Mouse (Mus musculus): Measurements from ENCODE around the gene Phf21b.

The Phf21b gene

DNA sequence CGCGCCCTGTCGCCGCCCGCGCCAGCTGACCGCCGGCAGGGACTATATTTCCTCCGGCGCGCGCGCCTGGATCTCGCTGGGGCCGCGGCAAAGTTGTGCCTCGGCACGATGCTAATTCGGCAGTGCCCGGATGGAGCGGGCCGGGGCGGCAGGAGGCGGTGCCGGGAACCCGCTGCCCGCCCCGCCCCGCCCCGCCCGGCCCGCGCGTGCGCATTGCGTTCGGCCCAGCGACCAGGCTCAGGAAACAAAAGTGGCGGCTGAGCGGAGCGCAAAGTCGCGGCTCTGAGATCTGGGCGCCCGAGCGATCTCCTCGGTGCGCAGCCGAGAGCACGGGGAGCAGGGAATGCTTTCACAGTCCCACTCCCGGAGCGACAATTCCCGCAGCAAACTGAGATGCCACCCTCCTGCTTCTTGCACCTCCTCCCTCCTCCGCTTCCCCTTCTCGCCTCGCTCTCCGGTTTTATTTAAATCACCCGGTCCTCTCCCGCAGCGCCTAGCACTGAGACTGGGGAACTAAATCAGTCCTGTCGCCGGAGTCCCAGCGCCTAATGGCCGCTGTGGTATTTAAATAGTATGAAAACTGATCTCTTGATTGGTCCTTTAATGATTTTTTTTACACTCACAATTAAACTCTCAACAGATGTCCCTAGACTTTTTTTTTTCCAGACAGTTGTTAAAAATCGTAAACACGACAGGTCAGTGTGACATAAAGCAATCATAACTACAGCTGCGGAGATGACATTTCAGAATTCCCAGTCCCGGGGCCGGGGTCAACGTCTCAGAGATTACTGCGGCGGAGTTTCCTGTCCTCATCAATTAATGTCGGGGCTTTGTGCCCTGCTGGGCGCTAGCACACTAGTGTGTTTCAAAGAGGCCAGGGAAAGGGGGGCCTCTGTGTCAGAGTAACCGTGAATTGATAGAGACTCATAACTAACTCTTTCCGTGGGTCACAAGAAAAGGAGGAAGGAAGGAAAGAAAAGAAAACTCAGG lies at the start of gene Phf21b:
Gene Phf21b (minus strand): TSS at position 44 of the 990 bp plus-strand sequence.
- DNase-seq, result peak; percentile 85

DNA sequence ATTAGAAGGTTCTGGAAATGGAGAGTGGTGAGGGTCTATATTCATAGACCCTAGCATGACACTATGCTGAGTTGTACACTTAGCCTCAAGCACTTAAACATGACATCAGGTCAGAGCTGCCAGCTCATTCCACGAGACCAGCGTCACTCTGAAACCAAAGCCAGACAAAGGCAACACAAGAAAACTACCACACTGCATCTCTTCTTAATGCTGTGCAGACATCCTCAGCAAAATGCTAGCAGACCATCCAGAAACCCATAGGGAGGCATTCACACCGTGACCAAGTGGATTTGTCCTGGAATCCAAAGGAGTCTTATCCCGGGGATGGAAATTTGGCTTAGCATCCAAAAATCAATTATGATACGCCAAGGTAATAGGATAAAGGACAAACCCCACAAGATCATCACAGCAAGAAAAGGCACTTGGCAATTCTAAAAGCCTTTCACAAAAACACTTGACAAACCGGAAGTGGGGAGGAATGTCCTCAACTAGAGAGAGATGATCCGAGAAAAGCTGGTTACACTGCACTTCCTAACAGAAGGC lies 48.1 kb upstream of the Phf21b start:
- no peak for DNase-seq

DNA sequence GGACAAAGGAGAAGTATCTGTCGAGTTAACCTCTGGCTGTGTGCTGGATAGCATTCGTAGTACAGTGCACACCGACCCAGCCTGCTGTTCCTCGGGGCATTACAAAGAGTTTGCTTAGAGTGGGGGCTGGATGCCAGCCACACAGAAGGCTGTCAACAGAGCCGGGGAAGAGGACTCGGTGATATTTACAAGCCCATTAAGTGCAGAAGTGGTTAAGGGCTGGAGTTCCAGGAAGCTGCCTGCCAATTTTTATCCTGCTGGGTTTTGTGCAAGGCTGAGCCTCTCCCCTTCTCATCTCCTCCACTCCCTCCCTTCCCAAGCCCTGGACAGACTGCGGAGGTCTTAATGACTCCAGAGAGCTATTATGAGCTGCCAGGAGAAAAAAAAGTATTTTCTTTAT lies 42.2 kb upstream of the Phf21b start:
- DNase-seq, result peak; percentile 55

DNA sequence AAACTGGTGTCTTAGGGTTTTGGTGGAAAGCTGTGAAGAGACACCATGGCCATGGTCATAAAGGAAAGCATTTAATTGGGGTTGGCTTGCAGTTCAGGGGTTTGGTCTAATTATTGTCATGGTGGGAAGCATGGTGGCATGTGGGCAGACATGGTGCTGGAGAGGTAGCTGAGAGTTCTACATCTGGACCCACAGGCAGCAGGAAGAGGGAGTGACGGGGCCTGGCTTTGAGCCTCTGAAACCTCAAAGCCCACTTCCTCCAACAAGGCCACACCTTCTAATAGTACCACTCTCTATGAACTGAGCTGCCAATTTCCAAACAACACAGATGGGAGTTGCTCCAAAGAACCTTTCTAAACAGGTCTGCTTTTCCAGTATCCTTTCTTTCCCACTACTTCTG lies 40.8 kb upstream of the Phf21b start:
- no peak for DNase-seq

DNA sequence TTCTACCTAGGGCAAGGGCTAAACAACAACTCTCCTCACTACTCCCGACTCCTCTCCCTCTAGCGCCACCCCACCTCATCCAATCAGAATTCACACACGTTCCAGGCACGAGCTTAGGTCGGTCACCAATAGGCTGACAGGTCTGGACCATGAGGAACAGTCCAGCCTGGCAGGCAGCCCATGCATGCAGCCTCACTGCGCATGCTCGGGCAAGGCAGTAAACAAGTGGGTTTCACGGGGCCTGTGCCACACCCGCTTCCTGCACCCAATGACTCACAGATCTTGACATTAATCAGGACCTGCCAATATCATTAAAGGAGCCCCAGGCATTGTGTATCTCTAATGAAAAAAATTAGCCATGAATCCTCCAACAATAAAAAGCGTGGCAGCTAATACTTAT lies 40.4 kb upstream of the Phf21b start:
- DNase-seq, result peak; percentile 26

DNA sequence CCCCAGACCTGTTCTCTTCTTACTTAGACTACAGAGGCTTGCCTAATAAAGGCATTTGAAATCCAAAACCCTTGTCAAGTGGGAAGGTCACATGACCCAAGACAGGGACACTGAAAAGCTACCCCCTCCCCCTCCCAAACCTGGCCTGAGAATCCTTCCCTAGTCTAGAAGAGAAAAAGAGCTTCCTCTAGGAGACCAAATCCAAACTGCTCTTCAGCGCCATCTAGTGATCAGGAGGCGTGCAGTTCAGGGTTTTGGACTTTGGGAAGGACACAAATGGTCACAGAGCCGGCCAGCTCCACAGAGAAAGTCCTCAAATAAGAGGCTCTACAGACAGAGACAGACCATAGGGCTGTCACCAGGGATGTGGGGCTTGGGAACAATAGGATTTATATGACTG lies 35.8 kb upstream of the Phf21b start:
- peak; percentile 78 for DNase-seq

DNA sequence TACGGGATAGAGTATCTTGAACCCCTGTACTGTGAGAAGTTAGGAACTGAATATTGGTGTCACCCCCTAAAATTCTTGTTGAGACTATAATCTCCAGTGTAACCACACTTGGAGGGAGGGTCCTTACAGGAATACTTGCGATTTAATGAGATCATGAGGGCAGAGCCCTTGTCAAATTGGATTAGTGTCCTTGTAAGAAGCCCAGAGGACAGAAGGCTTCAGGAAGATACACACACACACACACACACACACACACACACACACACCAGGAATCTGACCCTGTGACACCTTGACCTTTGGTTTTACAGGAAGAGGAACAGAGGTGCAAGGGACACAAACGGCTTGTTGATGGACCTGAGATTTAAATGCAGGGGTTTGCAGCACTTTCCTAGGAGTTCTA lies 35.4 kb upstream of the Phf21b start:
- no peak for DNase-seq

DNA sequence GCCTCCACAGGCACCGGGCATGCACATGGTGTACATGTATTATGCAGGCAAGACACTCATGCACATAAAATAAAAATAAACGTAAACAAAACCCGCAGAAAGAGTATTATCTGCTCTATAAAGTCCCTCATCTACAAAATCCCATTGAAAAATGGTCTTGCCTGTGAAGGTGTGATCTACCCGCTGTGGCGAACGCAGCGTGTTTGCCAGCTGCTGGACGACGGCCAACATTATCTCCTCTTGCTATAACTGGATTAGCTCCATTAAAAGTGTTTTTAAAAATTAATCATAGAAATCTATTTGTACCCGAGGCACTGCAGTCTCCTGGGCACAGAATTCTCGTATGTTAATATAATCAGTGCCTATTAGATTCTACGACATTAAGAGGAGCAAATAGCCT lies 32.2 kb upstream of the Phf21b start:
- no peak for DNase-seq

DNA sequence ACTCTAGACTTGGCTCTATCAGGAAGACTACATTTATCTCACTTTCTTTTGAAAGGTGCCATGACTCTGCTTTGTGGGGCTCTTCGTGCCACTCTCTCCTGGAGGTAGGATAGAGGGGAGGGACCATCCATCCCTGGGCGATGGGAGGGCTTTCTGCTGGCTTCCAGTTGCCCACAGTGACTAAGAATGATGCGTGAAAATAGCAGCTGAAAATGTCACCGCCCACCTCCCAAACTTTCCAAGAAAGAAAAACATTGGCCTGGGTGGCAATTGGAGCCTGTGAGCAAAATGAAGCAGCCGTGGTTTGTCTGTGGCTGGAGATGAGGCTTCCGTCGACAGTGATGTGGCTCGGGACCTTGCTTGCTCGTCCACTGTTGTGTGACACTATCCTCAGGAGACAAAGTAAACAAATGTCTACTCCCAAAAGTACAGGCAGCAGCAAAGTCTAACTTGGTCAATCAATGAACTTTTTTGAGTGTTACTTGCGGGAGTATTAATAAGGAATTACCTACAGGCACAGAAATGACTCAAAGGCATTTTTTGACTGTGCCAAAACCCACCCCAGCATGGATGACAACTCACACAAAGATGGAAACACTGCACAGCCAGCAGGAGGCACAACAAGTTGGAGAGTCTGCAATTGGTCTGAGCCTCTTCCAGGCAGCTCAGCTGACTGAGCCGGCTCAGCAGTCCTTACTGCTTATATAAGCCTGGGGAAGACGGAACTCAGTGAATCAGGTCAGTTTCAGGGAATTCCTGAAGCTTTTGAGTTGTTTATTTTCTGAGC lies 21.4 kb upstream of the Phf21b start:
- no peak for DNase-seq

DNA sequence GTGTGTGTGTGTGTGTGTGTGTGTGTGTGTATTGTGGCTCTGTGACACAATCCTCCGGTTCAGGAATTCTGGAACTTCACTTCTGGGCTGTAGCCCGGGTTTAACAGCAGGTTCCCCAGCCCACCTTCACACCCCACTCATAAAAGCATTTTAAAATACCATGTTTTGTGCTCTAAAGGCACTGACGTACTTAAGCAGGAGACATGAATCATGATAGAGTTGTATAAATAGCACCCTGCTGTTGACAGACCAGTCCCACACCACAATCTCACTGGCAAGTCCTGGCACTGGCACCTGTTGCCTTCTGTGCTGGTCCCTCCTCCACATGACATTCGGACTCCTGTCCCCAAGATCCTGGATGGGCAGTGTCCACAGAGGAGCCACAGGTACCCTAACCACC lies 18.0 kb upstream of the Phf21b start:
- no peak for DNase-seq

DNA sequence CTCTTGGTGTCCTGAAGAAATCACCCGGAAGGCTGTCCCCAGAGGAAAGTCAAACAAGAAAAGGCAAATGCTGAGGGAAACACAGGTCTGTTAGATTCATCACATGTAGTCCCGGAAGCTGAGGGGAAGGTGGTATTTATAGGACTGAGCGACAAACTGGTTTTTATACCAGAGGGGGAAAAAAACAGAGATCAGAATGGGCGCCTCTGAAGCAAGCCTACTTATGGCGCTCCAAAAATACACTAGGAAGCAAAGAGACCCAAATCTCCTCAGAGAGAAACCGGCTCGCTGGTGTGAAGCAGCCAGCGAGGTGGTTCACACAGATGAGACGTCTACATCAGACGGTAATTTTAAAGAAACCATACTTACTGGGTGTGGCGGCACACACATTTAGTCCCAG lies 17.2 kb upstream of the Phf21b start:
- no peak for DNase-seq

DNA sequence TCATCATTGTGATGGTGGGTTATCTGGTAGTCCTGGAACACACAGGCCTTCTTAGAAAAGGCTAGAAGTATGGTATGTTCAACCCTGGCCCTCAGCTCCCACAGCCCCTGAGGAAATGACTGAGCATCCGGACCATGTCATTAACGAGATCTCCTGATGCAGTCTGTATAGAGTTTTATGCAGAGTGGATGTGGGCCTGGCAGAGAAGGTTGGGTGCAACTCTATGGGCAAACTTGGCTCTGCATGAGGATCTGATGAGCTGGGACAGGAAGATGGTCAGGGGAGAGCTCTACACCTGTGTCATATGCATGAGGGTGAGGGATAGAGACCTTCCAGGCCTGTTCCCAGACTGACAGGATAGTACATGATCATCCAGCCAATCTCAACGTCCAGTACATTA lies 16.0 kb upstream of the Phf21b start:
- DNase-seq, result no peak

DNA sequence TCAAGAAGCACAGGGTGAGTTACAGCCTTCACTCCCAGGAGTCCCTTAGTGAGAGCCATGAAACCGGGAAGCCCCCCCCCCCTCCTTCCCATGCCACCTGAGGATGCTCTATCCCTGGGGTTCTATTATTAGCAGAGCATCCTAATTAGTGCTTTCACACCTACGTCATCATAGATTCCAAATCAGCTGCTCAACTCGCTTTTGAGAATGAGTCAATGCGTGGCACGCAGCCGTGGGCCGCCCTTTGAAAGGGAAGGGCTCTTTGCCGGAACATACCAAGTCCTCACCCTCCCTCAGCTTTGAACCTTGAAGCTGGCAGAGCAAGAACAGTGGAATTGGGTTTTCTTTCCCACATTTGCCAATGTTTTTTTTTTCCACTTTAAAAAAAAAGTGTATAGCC lies 6.1 kb upstream of the Phf21b start:
- DNase-seq, result no peak

DNA sequence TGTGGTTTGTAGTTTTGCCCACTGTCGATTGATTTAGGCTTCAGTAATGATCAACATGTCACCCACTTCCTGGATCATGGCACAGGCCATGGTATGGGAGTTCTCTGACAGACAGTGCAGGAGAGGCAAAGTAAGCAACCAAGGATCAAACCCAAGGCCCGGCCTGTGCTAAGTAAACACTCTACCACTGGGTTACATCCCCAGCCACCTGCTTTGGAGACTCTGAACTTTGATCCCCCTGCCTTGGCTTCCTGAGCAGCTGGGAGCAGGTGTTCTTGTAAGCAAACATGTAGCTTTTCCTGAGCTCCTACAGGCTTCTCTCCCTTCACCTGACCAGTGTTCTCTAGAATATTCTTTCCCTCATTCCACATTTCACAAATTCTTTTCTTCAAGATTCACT lies 1.8 kb upstream of the Phf21b start:
- no peak for DNase-seq

DNA sequence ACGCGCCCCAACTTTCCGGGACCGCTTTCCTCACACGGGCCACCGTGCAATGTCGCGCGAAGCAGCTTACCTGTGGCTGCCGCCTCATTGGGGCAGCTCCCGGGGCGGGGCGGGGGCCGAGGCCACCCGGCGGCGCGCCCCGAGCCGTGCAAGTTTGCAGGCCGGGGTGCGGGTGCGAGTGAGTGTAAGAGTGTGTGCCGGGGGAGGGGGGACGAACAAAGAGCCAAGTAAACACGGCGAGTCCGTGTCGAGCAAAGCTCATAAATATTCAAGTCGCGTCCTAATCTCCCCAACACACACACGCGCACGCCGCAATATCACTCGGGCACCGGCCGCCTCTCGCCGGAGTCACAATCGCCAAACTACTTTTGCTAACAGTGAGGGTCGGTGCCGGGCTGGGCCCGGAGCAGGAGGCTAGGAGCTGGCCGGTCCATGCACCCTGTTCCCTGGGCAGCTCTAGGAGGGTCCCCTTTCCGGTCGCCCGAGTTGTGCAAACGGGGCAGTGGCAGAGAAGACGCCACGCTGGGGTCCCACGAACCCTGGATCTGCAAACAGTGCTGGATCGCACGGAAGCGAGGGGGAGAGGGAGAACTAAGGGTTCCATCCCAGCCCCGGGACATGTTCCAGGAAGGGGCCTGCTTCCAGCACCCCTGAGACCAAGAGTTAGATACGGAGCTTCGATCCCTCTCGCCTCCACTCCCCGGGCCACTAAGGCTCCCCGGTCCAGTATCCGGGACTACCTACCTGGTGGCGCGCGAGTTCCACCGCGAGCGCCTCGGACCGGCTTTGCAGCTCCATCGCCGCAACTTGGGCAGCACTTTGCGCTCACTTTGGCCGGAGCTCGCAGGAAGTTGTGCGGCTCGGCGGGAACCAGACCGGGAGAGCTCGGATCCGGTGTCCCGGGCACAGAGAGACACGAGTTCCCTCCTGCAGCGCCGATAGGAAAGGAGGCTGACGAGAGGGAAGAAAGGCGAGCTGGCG lies 638 bp downstream of the Phf21b start:
- DNase-seq, result peak; percentile 21

DNA sequence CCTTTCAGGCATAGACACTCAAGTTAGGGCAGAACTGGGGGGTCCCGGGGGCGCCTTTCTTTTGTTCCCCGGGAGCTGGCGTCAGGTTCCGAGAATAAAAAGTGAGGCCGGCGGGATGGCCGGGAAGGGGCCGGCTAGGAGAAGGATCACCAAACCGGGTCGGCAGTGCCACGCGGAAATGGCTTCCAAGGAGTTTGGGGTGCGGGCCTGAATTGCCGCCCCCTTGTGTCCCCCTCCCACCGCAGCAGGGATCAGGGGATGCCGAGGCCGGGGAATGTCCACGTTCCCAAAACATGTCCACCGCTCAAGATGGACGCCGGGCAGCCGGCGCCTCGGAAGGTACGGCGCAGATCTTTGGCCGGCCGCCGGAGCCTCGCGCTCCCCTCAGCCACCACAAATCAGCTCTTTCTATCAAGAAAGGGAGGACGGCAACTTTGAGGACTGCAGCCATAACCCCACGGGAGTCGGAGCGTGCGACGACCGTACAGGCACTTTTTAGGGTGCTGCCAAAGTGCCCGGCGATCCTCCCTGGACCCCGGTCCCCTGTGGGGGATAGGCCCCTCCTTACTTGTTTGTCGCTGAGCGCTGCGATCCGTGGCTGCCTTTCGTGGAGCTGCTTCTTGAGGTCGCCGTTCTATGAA lies 1.6 kb downstream of the Phf21b start:
- DNase-seq, result no peak

DNA sequence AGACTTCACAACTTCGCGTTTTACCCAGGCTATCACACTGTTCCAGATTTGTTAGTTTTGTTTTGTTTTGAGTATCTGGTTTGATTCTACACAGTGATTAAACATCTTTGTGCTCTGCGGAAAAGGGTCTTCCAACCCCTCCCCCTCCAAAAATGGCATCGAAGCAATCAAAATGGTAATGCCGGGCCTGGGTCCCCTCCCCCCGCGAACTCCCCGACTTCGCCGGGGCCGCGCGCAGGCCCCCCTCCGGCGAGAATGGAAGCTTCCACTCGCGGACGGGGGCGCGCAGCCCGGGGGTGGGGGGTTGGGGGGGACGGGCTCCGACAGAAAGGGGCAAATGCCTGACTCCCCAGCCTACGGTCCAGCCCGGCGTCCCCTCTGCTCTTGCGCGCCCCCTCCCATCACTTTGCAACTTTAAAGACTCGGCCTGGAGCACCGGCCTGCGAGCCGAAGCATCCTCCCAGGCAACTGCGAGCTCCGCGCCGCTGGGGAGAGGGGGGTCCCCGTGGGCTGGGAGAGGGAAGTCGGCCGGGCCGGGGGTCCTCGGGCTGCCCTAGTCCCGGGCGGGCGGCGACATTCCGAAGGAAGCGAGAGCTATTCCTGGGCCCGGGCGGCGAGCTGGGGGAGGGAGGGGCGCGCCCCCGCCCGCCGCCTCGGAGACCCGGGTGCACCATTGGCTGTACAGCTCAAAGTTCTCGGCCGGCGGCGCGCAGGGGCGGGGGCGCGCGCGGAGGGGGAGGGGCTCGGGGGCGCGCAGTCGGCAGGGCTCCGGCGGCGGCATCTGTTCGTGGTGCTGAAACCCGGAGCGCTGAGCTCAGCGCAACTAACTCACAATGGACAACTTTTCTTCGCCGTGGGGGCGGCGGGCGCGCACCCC lies 2.4 kb downstream of the Phf21b start:
- DNase-seq, result peak; percentile 61

DNA sequence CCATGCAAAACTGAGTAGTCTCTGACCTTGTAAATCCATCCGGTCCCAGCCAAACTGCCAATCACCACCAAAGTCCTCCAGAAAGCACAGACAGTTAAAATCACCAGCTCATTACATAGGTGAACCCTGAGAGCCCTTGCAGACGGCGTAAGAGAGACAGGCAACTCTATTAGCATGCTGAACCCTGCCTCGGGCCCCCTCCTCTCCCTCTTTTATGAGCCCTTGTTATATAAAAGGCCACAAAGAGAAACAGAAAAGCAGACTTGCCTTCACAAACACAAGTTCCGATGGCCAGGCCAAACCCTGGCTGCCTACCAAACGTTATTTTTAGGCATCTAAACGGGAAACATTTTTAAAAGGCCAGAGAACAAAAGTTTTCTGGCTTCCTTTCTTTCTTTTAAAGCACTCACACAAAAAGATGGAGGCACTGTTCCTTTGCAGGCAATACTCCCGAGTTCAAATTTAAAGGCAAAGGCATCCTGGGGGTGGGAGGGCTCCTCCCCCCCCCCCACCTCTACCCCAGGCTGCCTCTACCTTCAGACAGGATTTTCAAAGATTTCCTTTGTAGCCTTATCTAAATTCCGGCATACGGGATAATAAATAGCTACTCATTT lies 3.3 kb downstream of the Phf21b start:
- DNase-seq, result no peak

DNA sequence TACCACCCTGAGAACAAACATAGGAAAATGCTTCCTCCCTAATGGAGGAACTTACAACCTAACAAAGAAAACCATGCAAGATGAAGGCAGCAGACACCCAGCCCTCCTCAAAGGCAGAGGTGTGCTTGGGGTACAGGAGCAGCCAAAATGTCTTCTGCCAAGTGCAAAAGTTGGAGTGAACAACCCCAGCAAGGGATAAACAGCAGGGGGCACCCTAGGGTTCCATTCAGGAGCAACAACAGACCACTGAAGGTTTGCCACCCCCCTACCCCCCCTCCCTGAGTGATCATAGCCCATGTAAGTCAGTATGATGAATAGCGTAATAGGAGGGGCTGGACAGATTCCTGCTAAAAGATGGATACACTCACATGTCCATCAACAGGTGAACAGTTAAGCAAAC lies 5.5 kb downstream of the Phf21b start:
- DNase-seq, result no peak

DNA sequence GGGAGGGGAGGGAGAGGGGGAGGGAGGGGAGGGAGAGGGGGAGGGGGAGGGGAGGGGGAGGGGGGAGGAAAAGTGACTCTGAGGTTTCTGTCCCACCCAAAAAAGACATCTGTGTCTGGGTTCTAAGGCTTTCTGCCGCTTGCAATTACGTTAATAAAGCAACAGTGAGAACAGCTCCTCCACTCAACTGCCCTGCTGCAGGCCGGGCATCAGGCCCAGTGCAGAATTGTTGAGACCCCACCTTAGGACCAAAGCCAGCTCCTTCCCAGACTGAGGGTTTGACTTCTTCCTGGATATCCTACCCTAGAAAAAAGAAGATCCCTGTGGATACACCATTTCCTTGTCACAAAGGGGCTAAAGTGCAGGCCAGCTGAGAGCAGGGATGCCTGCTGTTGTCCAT lies 9.6 kb downstream of the Phf21b start:
- DNase-seq, result no peak
